Mouse (Mus musculus) heart, embryonic 16.5 days (tissue): ENCODE data around the gene Hist2h4. TPM values are rescaled to one million over a fixed set of nuclear protein-coding genes. Genes with fewer than 3 reads are reported as not detected.
A peak's percentile ranks its signal among the peaks of the same experiment; 100 is the strongest.
"Not testable (repeated sequence)": the region's sequence is repeated elsewhere in the genome, so short reads cannot be mapped to it uniquely, and the experiment has no call there.

Source experiments
- ATAC-seq: fragments of 200-750 bp; cut with Nextera tagmentation; replicated peaks from 2 replicates; pipeline ENCODE4 v1.8.0; 2017; ENCODE audit warnings: moderate number of reproducible peaks; ENCODE audit not compliant: insufficient read depth, low FRiP score; ENCODE audit errors: extremely low read depth
- H3K27ac ChIP-seq: fragments of 300-500 bp; sonication (generic); 2 replicates; pipeline ENCODE4 v1.5.1; 2014; ENCODE audit warnings: mild to moderate bottlenecking, low read length, control low read depth, moderate library complexity
- H3K27me3 ChIP-seq: fragments of 300-500 bp; sonication (generic); 2 replicates; pipeline ENCODE4 v1.6.1; 2014; ENCODE audit warnings: low read length, mixed read lengths; ENCODE audit not compliant: control insufficient read depth, insufficient read depth
- H3K36me3 ChIP-seq: fragments of 300-500 bp; sonication (generic); 2 replicates; pipeline ENCODE4 v1.6.1; 2014; ENCODE audit not compliant: control insufficient read depth, insufficient read depth
- H3K4me1 ChIP-seq: fragments of 300-500 bp; sonication (generic); 2 replicates; pipeline ENCODE4 v1.6.1; 2014; ENCODE audit warnings: low read length, mixed read lengths; ENCODE audit not compliant: control insufficient read depth, insufficient read depth
- H3K4me2 ChIP-seq: fragments of 300-500 bp; sonication (generic); 2 replicates; pipeline ENCODE4 v1.6.1; 2014; ENCODE audit warnings: low read depth, mild to moderate bottlenecking, control low read depth, low read length
- H3K4me3 ChIP-seq: fragments of 300-500 bp; sonication (generic); 2 replicates; pipeline ENCODE4 v1.5.1; 2014; ENCODE audit warnings: mild to moderate bottlenecking, control low read depth, low read length
- H3K9ac ChIP-seq: fragments of 300-500 bp; sonication (generic); 2 replicates; pipeline ENCODE4 v1.6.1; 2014; ENCODE audit warnings: low read length, control low read depth
- H3K9me3 ChIP-seq: fragments of 300-500 bp; sonication (generic); replicated peaks from 2 replicates; pipeline ENCODE4 v1.6.1; 2016; ENCODE audit warnings: low read length; ENCODE audit not compliant: control insufficient read depth
- WGBS: fragments of 180-500 bp; shearing (Covaris S2); extraction: QIAGEN DNeasy Blood & Tissue Kit; methylation state at CpG from one replicate; pipeline ENCODE4 v1.1.7; 2014; 5-methylcytosine and 5-hydroxymethylcytosine counted together
- polyA plus RNA-seq: library from polyadenylated mRNA; unstranded; fragments of >200 nt; fragmentation: Nextera tagmentation; extraction: Ambion mirVana; gene quantifications from 2 replicates; pipeline ENCODE4 v1.2.1, GENCODE M21; 2015

Gene Hist2h4
- polyA plus RNA-seq, 1 experiment from 2014 or later = 2.4 TPM

DNA sequence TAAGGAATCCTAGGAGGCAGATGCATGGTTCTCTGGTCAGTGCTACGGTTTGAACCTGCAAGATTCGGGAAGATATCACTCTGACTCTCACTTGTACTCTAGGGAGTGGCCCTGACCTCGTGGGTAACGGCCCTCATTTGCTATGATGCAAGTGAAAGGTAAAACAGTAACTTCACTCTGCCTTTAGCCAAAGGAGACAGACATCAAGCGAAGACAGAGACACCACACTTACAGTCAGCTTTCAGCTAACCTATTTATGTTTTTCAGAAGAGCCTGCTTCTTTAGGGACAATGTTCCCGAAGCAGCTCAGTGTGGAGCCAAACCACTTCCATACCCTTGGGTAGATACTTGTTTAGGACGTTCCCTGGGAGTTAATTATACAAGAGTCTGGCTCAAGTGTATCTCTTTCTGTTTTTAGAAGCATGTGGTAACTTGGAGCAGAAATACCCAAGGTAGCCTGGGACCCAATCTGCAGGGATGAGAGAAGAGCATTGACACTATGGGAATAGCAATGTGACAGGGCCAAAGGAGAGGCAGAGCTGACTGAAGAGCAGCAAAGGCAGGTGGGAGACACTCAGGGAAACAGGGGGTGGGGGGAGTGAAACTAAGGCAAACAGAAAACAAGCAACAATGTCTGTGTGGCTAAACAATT is 19.1 kb downstream of the Hist2h4 start:
- no peak for ATAC-seq
- peaks cover 25% of the 10 kb centered on the region for H3K4me1 ChIP-seq
- 75% methylated on average over 7 of the region's 7 CpGs for WGBS
- H3K9me3 ChIP-seq = no peaks in the 10 kb centered on the region
- peak overlapping the region; percentile 57 for H3K4me3 ChIP-seq
- peak overlapping the region; percentile 82 for H3K9ac ChIP-seq
- no peaks in the 10 kb centered on the region for H3K27me3 ChIP-seq
- peak overlapping the region; percentile 97 for H3K27ac ChIP-seq
- H3K4me2 ChIP-seq = peak overlapping the region; percentile 69
- no peaks in the 10 kb centered on the region for H3K36me3 ChIP-seq

DNA sequence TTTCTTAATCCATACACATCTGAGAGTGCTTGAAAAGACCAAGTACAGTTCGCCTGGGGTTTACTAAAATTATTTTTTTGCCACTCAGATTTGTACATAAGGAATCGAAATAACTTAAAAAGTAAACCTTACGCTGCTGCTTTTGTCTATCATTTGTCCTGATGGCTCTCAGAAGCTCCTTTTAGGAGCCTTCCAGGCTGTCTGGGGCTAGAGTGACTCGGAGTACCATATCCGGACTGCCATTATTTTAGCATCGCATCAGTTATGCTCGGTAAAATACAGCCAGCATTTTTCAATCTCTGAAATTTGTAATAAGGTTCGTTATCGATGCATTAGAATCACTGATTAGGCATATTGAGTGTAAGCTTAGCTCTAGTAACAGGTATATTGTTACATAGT is 22.3 kb downstream of the Hist2h4 start:
- 79% methylated on average over 9 of the region's 9 CpGs for WGBS
- Histone ChIP-seq H3K4me2 (peak overlapping the region; percentile 57), H3K27ac (peak overlapping the region; percentile 87), H3K9ac (peak overlapping the region; percentile 71), H3K9me3 (no peaks in the 10 kb centered on the region), H3K36me3 (no peaks in the 10 kb centered on the region), H3K4me3 (peak overlapping the region; percentile 12; the same call in 1 of the 2 replicates), H3K4me1 (peaks cover 22% of the 10 kb centered on the region), H3K27me3 (no peaks in the 10 kb centered on the region)
- ATAC-seq = no peak

DNA sequence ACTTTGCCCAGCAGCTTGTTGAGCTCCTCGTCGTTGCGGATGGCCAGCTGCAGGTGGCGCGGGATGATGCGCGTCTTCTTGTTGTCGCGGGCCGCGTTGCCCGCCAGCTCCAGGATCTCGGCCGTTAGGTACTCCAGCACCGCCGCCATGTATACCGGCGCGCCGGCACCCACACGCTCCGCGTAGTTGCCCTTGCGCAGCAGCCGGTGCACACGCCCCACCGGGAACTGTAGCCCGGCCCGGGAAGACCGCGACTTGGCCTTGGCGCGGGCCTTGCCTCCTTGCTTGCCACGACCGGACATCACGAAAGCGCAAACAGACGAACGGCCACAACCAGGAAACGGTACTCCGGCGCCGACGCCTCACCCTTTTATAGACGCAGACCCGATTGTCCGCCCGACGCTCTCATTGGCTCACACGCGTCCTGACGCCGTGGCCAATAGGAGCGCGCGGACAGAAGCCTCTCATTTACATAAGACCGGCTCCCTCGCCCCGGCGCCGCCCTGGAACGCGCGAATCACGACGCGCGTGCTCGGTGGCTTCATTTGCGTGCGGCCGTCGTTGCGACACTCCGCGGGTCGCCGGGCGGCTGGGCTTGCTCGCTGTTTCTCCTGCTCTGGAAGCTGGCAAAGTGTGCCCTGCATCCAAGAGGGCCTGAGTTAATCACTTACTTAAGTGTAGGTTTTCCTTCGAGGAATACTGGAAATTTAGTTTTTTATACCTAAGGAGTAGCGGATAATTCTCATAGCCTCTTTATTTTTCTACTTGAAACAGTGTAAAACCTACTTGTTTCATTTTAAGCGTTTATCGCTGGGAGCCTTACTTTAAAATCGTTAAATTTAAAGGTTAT is 22.9 kb downstream of the Hist2h4 start, which contains the start of gene Hist2h2aa2:
Gene Hist2h2aa2, minus strand, starts transcription at position 328 of the 850 bp plus-strand sequence.
- H3K9ac ChIP-seq = peak within 1 kb of the TSS; percentile 71
- peak within 1 kb of the TSS; percentile 40 for H3K4me3 ChIP-seq
- not testable (repeated sequence) for H3K9me3 ChIP-seq, H3K36me3 ChIP-seq, H3K27me3 ChIP-seq
- whole genome bisulfite sequencing = 4% methylated on average over 31 of the region's 85 CpGs
- H3K4me2 ChIP-seq = peak within 1 kb of the TSS; percentile 57
- ATAC-seq = peak; percentile 76
- H3K4me1 ChIP-seq = peaks cover 22% of the 10 kb centered on the region
- H3K27ac ChIP-seq = peak within 1 kb of the TSS; percentile 87

DNA sequence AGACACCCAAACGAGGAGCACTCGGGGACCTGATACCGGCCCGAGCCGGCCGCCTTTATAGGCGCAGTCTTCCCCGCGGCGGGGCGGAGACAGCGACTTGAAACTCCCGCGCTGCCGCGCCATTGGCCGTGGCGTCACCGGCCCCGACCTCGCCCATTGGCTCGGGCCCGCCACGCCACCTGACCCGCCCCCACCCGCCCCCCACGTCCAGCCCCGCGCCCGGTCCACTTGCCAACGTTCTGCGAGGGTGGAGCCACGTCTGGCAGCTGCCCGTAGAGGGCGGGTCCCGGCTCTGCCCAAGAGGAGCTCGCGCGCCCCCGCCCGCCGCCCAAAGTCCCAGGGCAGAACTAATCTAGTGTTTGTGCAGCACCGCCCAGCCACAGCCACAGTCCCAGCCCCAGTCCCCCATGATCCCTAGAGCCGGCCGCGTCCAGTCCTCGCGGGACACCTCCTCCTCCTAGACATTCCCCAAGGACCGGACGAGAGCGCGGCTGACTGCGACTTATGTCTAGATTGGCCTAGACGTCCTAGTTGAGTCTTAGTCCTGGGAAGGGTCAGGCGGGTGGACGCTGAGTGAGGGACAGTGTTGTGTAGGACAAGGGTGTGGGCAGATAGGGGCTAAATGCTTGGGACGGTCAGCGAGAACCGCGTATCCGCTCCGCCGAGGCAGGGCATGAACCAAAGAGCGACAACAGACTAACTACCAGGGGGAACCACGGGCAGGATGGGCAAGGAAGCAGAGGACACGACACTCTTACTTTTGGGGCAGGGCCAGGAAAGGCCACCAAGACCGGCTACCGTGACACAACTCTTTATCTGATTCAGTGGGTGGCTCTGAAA is 23.9 kb downstream of the Hist2h4 start, which contains the start of gene Hist2h3c2:
Gene Hist2h3c2, minus strand, starts transcription at position 174 of the 840 bp plus-strand sequence.
- not testable (repeated sequence) for H3K27me3 ChIP-seq, H3K9me3 ChIP-seq, H3K36me3 ChIP-seq
- ATAC-seq = peak; percentile 90
- H3K27ac ChIP-seq = peak within 1 kb of the TSS; percentile 77
- 0% methylated on average over 10 of the region's 68 CpGs for WGBS
- H3K4me1 ChIP-seq = peaks cover 17% of the 10 kb centered on the region
- peak within 1 kb of the TSS; percentile 64 for H3K4me2 ChIP-seq
- H3K4me3 ChIP-seq = peak within 1 kb of the TSS; percentile 56
- peak within 1 kb of the TSS; percentile 71 for H3K9ac ChIP-seq

DNA sequence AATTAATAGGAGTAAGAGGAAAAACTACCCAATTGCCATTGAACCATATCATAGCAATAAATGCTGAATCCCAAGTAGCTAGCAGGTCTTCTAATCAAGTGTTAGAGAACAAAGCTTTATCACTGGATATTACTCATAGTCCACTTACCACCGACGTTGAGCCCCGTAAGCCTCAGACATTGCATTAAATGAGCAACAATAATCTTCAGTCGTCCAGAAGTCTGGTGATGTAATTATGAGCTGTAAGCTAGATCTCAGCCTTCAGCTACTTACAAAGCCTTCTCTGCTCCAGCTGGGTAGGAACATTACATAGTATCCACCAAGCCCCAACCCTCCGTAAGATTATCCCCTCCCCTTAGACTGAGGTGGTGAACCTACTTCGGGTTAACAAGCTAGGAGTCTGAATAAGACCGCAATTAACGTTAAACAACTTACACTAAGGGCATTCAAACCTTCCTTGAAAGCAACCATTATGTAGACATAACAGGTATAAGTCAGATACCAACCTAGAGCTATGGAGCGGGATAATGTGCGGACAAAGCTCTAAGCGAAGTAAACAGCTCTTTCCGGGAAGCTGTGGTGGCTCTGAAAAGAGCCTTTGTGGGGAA is 25.1 kb downstream of the Hist2h4 start:
- under 1% methylated on average over 12 of the region's 12 CpGs for WGBS

DNA sequence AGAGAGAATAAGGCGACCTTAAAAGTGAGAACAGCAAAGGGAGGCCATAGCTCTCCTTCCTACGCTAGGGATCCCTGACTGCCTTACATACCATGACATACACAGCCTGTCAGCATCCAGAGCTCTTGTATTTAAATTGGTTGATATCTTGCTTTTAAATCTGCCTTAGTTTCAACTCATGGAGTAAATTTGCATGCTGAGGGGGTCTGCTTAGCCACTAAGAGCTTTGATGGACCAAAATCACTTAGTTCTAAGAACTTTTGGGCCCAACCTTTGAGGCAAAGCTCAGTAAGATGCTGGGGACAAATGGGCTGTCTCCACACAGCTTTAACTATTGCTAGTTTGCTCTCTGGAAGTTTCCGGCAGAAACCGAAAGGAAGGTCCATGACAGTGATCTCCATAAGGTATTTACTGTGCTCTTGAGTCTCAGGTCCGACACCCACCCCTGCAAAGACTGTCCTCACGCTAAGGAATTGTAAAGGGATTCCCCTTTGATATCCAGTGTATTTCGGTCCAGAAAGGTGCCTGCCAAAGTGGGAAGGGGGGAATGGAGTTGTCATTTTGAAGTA is 25.7 kb downstream of the Hist2h4 start:
- no peaks in the 10 kb centered on the region for H3K9me3 ChIP-seq
- peak overlapping the region; percentile 71 for H3K9ac ChIP-seq
- H3K4me1 ChIP-seq = peaks cover 10% of the 10 kb centered on the region
- H3K36me3 ChIP-seq = no peaks in the 10 kb centered on the region
- 28% methylated on average over 7 of the region's 7 CpGs for WGBS
- ATAC-seq = no peak
- peak overlapping the region; percentile 64 for H3K4me2 ChIP-seq
- peak overlapping the region; percentile 56 for H3K4me3 ChIP-seq
- H3K27me3 ChIP-seq = no peaks in the 10 kb centered on the region
- peak overlapping the region; percentile 25; the same call in 1 of the 2 replicates for H3K27ac ChIP-seq

More for the DNA sequence above, 25.1 kb downstream of the Hist2h4 start:
- Histone ChIP-seq H3K4me1 (peaks cover 10% of the 10 kb centered on the region), H3K9ac (peak overlapping the region; percentile 71), H3K27ac (peak overlapping the region; percentile 63), H3K4me3 (peak overlapping the region; percentile 56), H3K36me3 (no peaks in the 10 kb centered on the region), H3K4me2 (peak overlapping the region; percentile 64), H3K9me3 (no peaks in the 10 kb centered on the region), H3K27me3 (no peaks in the 10 kb centered on the region)
- no peak for ATAC-seq

DNA sequence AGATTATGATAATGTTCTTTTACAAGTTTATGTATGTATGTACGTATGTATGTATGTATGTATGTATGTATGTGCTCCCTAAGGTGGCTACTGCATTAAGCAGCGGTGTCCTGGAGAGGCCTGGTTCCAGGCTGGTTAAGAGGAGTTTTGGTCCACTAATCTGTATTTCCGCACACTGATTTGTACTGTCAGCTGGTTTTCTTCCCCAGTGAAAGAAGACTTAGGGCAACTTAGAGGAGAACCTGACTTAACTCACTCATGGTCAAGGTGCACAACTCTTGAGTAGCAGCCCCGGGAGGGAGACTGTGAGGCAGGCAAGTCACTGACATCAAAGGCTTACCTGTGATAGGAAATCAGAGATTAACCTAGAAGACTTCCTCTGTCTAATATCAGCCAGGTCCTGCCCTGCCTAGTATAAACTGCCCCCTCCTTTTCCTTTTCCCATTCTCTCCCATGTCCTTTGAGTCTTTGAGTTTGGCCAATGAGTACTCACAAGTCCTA is 26.2 kb downstream of the Hist2h4 start:
- Histone ChIP-seq H3K4me1 (peaks cover 10% of the 10 kb centered on the region), H3K9me3 (no peaks in the 10 kb centered on the region), H3K36me3 (no peaks in the 10 kb centered on the region), H3K27ac (no peak overlapping the region), H3K9ac (peak overlapping the region; percentile 71), H3K4me3 (peak overlapping the region; percentile 56), H3K27me3 (no peaks in the 10 kb centered on the region), H3K4me2 (peak overlapping the region; percentile 64)
- 78% methylated on average over 4 of the region's 4 CpGs for WGBS
- ATAC-seq = no peak

DNA sequence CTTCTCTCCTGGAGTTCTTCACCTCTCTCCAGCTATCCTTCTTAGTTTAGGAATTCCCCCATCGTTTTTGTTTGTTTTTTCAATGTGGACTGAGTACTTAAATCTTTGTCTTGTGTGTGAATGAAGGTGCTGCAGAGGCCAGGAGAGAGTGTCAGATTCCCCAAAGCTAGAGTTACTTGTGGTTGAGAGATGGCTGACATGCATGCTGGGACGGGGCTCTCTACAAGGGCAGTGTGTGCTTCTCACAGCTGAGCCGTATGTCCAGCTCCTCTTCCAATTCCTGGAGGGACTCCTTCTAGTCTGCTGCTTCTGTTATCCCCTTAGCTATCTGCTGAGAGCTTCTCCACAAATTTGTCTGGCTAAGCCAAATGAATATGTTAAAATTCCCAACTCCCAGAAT is 27.3 kb downstream of the Hist2h4 start:
- H3K27me3 ChIP-seq = no peaks in the 10 kb centered on the region
- no peaks in the 10 kb centered on the region for H3K9me3 ChIP-seq
- H3K4me1 ChIP-seq = peaks cover 9% of the 10 kb centered on the region
- H3K27ac ChIP-seq = no peak overlapping the region
- ATAC-seq = no peak
- no peak overlapping the region for H3K9ac ChIP-seq
- H3K4me2 ChIP-seq = no peak overlapping the region
- no peaks in the 10 kb centered on the region for H3K36me3 ChIP-seq
- H3K4me3 ChIP-seq = no peak overlapping the region
- WGBS = 47% methylated on average over 3 of the region's 3 CpGs
